Mouse (Mus musculus) olfactory bulb, adult 2 months (tissue): ENCODE results near the gene Bcas3. TPM values are rescaled to one million over a fixed set of nuclear protein-coding genes. Genes with fewer than 3 reads are reported as not detected.

Source experiments
- H3K27ac ChIP-seq: fragments of 200-500 bp; 2 replicates; pipeline ENCODE4 v1.5.1; 2012; ENCODE audit warnings: low read depth, low read length; ENCODE audit not compliant: insufficient read depth
- H3K4me1 ChIP-seq: fragments of 200-500 bp; 2 replicates; pipeline ENCODE4 v1.6.1; 2012; ENCODE audit warnings: low read length; ENCODE audit not compliant: control insufficient read depth, insufficient read depth
- H3K4me3 ChIP-seq: fragments of 200-500 bp; 2 replicates; pipeline ENCODE4 v1.5.1; 2012; ENCODE audit warnings: mild to moderate bottlenecking, low read depth, low read length, moderate library complexity; ENCODE audit not compliant: insufficient read depth
- CTCF ChIP-seq: fragments of 200-500 bp; IDR thresholded peaks from 2 replicates; pipeline ENCODE4 v1.5.1; 2012; ENCODE audit warnings: low read depth, mild to moderate bottlenecking, low read length, moderate library complexity; ENCODE audit not compliant: insufficient read depth
- POLR2A ChIP-seq: fragments of 200-500 bp; IDR thresholded peaks from 2 replicates; pipeline ENCODE4 v1.6.1; 2012; ENCODE audit warnings: mild to moderate bottlenecking, low read depth, low read length, moderate library complexity; ENCODE audit not compliant: insufficient read depth
- WGBS: fragments of 180-500 bp; shearing (Covaris S2); methylation state at CpG from one replicate; pipeline ENCODE4 v1.1.7; 2018; 5-methylcytosine and 5-hydroxymethylcytosine counted together
- polyA plus RNA-seq: library from polyadenylated mRNA; stranded (reverse); fragments of >200 nt; gene quantifications from 2 replicates; pipeline ENCODE4 v1.2.4, GENCODE M21; 2012; ENCODE audit warnings: low replicate concordance; ENCODE audit not compliant: missing spikeins, insufficient read depth, insufficient read length

Bcas3 gene
- polyA plus RNA-seq, 1 experiment: not detected

DNA sequence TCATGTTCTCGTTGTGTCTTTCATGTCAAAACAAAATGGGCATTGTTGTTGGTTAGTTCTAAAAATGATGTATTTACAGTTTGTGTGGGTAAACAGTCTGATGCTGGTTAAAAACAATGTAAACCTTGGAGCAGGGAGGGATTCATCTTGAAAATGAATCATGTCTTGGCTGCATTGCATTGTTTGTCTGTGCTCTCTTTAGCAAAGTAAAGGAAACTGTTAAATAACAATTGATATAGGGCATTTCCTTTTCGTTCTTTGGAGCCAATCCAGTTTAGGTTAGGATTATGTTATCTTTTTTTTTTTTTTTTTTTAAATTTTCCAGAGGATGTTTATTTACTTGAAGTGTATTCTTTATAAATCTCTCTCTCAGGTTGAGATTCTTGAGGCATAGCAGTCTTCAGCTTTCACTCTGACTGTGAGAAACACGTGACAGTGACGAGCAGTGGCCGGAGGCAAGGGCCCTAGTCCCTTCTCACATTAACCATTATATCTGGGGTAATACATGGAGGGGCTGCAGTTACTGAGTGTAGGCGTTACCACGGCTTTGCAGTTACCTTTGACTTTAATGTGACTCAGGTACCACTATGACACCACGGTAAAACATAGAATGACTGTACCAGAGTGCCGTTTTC, 158.4 kb downstream of the Bcas3 start:
- TF ChIP-seq CTCF: no peak
- TF ChIP-seq POLR2A: no peak
- Histone ChIP-seq H3K4me3 (no peak overlapping the region), H3K27ac (no peak overlapping the region), H3K4me1 (no peaks in the 10 kb centered on the region)
- WGBS: 87% methylated on average over 9 of the region's 9 CpGs

DNA sequence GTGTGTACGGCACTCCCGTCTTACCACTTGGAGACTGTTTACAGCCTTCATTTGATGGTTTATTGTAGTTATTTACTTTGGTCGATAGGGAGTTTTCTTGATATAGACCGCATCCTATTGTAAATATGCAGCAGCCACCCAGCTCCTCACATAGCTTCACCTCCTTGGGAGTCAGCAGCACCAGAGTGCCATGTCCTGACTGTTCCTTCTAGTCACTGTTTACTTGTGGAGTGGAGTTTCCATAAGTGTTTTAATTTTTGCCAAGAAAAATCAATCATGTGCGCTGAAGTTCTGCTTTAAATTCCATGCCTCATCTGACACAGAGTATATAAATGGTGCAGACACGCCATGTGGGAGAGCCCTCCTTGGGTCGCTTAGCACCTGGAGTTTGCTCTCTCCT, 163.8 kb downstream of the Bcas3 start:
- WGBS: 90% methylated on average over 7 of the region's 7 CpGs
- H3K4me3 ChIP-seq: no peak overlapping the region
- no peaks in the 10 kb centered on the region for H3K4me1 ChIP-seq
- no peak for TF ChIP-seq POLR2A
- no peak for TF ChIP-seq CTCF
- no peak overlapping the region for H3K27ac ChIP-seq

DNA sequence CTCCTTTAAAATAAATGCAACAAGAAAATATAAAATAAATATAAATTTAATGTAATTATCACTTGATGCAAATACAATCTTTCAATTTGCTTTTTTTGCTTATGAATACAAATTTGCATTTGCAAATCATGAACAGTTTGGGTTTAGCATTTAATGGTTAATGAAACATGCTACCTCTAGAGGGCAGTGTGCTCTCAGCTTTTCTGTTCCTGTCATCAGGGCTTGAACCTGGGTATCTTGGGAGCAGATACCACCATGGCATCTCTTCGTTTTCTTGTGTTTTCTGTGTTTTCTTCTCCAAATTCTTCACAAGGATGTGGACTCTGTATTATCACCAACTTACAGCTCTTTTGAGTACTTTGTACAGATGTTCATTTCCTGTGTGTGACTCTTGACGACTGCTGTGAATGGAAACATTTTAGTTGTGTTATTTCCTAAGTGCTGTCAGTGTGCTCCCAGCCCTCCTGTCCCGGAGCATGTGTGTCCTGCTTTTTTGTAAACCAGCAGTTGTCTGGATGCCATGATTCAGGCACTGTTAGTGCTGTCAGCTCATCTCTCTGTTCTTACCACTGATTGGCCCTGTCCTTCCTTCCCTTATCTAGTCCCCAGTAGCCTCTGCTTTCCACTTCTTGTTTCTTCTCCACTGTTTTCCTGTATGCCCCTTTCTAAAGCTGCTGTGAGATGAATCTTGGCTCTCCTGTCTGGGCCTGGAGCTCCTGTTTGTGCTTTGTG, 165.2 kb downstream of the Bcas3 start:
- no peak for TF ChIP-seq CTCF
- TF ChIP-seq POLR2A: no peak
- WGBS: 51% methylated on average over 3 of the region's 3 CpGs
- H3K4me1 ChIP-seq: no peaks in the 10 kb centered on the region

DNA sequence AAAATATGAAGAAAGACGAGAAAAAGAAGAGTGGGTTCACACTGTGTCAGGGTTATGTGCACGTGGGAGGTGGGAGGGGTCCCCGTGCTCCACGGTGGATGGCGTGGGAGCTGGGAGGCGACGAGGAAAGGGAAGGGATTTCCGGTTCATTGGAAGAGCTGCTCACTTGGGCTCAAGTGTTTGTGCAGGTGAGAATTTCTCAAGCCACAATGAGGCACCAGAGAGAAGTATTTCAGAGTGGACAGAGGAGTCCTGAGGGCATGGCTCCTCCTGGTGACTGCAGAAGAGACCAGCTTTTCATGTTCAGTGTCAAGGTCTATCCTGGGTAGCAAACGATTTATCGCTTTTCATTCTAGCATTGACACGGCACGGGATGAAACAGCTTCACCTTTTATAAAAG, 167.3 kb downstream of the Bcas3 start:
- H3K4me3 ChIP-seq: no peak overlapping the region
- no peak for TF ChIP-seq CTCF
- TF ChIP-seq POLR2A: no peak
- H3K27ac ChIP-seq: no peak overlapping the region
- WGBS: 83% methylated on average over 12 of the region's 12 CpGs
- peaks cover 4% of the 10 kb centered on the region for H3K4me1 ChIP-seq

More for the DNA sequence above, 165.2 kb downstream of the Bcas3 start:
- no peak overlapping the region for H3K27ac ChIP-seq
- no peak overlapping the region for H3K4me3 ChIP-seq

DNA sequence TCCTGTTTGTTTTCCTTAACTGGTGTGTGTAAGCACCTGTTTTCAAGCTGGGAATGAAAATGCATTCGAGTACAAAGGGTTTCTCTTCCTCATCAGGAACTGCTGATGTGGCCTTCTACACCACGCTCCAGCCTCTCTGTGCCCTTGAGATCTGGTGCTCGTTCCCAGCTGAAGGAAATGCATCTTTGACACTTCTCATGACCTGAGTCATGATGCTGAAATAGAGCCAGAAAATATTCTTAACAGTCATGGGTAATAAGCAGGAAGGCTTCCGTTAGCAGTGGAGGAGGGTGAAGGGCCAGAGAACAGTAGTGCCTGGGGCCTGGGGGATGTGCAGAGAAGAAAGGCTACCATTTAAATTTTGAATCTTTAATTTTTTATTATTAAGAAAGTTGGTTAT, 168.0 kb downstream of the Bcas3 start:
- no peak overlapping the region for H3K27ac ChIP-seq
- 75% methylated on average over 4 of the region's 4 CpGs for WGBS
- H3K4me1 ChIP-seq: peaks cover 4% of the 10 kb centered on the region
- H3K4me3 ChIP-seq: no peak overlapping the region
- TF ChIP-seq POLR2A (no peak), CTCF (no peak)

DNA sequence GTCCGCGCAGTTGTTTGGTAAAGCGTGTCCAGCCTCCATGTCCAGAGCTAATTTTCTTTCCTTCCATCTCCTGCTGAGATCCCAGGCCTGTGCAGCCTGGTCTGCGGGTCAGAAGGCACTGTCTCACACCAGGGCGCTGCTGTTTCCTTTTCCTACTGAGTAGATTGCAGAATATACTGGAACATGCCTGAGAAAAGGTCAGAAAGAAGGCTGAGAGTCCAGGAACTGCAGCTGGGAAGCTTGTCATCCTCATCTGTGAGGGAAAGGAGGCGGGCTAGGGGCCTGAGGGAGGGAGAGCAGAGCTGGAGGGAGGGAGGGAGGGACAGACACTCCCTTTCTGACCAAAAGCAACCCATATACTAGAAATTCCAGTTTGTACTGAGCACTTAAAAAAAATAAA, 170.7 kb downstream of the Bcas3 start:
- H3K4me1 ChIP-seq: peaks cover 4% of the 10 kb centered on the region
- H3K4me3 ChIP-seq: no peak overlapping the region
- H3K27ac ChIP-seq: no peak overlapping the region
- WGBS: 72% methylated on average over 6 of the region's 6 CpGs
- no peak for TF ChIP-seq POLR2A

DNA sequence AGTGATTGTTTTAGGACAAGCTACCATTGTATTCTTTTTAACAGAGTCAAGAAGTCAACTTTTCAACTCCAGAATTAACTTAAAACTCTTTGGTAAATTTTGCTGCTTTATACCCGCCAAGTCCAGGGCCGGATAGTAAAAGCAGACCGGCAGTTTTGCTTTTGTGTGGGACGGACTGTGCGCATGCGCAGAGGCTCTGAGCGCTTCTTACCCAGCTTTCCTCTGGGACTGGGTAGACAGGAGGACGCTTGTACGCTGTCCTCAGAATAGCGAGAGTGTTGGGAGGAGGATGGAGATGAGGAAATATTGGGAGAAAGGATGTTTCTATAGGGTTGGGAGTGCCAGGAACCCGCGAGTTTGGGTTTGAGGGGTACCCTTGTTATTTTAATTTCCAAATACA, 171.2 kb downstream of the Bcas3 start:
- H3K27ac ChIP-seq: 0 out of 2 replicates have a peak overlapping the region, but pooled peaks have one; percentile 7
- 22% methylated on average over 12 of the region's 12 CpGs for WGBS
- peak overlapping the region; percentile 20 for H3K4me3 ChIP-seq
- H3K4me1 ChIP-seq: peaks cover 4% of the 10 kb centered on the region
- TF ChIP-seq POLR2A (no peak), CTCF (no peak)

DNA sequence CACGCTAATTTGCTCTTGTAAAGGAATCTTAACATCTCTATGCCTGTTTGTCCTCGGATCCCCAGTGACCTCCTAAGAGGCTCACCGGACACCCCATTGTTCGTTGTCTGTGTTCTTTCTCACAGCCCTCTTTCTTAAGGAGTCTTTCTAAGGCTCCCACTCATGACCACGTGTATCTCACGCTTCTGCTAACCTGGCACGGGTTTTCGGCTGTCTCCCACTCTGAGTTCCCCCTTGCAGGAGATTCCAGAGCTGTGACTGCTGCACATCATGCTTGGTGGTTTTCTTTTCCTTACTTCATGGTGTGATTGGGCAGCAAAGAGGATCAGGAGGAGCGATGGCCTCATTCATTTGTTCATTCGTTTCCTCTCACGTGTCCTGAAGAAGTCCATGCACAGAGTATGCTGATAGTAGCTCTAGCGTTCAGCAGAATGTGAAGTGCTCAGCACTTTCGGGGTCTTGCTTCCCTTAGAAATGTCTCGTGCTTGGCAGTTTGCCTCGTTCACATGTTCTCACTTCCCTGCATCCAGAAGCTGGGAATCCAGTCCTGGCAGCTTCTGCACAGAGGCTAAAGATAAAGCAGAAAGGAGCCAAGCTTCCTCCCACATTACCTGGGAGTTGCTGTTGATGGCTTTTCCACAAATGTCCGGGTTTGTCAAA, 172.0 kb downstream of the Bcas3 start:
- Histone ChIP-seq H3K4me3 (no peak overlapping the region), H3K4me1 (peaks cover 4% of the 10 kb centered on the region), H3K27ac (no peak overlapping the region)
- TF ChIP-seq POLR2A (no peak), CTCF (no peak)
- 47% methylated on average over 16 of the region's 16 CpGs for WGBS

DNA sequence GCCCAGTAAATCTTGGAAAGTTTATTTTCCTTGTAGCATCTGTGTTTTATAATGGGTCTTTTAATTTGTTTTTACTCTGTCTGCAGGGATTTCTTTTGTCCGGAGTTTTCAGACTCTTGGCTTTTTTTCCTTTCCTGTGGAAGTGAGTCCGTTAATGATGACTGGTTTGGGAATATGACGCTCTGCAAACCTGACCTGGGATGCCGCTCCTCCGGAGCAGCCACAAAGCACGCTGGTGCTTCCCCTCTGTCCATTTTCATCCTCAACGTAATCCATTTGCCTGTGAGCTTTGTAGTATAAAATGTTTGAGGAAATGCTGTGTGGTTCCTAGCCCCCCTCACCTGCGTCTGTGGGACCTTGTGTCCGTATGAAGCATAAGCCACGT, 172.5 kb downstream of the Bcas3 start:
- WGBS: 72% methylated on average over 10 of the region's 10 CpGs
- peaks cover 4% of the 10 kb centered on the region for H3K4me1 ChIP-seq
- H3K4me3 ChIP-seq: no peak overlapping the region
- no peak for TF ChIP-seq CTCF
- no peak for TF ChIP-seq POLR2A
- H3K27ac ChIP-seq: no peak overlapping the region
